Mouse (Mus musculus): ENCODE results near the gene Iqcf5. TPM values are rescaled to one million over a fixed set of nuclear protein-coding genes. Genes with fewer than 3 reads are reported as not detected.

Gene Iqcf5
- polyA plus RNA-seq, 1 experiment, result not detected

DNA sequence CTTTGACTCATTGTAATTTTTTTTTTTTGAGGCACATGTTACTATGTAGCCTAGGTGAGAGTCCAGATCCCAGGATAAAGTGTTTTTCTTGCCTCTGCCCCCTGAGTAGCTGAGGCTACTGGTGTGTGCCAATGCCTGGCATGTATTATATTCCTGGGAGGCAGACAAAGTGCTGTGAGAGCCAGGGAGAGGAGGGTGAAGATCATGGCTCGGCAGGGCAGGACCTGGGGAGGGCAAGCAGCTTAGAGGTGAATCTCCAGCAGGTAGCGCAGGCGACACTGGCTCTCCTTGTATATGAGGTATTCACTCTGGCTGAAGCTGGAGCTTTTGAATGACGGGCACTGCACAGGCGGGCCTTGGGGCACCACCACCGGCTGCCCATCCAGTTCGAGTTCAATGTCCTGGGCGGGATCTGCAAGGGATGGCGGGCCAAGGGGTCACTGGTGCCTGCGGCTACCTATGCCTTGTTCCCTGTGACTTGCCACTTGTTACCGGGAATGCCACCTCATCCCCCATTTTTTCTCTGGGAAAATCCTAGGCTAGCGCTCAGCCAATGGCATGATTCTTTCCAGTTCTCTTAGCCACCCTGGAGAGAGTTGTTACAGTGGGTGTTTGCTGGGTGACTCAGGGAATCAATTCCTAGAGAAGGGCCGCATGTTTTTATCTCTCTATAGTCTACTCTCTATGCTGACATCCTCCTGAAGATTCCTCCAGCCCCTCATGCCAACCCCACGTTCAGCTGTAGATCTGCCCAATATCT is 43.2 kb upstream of the Iqcf5 start:
- WGBS, result 71% methylated on average over 14 of the region's 14 CpGs
- H3K4me3 ChIP-seq (ENCODE audit: low read depth, low read length), result peak overlapping the region; percentile 30

GRCm38 (mm10) chr9:106471892-106472291 is 42.5 kb upstream of the Iqcf5 start:
- Histone ChIP-seq H3K36me3 (ENCODE audit: control insufficient read depth, insufficient read depth, low read length) (no peaks in the 10 kb centered on the region), H3K27ac (ENCODE audit: insufficient read depth, low read depth, low read length) (peak overlapping the region; percentile 48), H3K27me3 (ENCODE audit: control insufficient read depth, insufficient read depth, low read length) (no peaks in the 10 kb centered on the region), H3K4me3 (ENCODE audit: low read depth, low read length) (peak overlapping the region; percentile 30), H3K4me1 (ENCODE audit: control insufficient read depth, insufficient read depth, insufficient read length, low read length) (peaks cover 22% of the 10 kb centered on the region)
- 34% methylated on average over 5 of the region's 5 CpGs for WGBS
- TF ChIP-seq POLR2A (IDR thresholded peaks at IDR 0.05; ENCODE audit: low read depth, low read length) (no peak), CTCF (IDR thresholded peaks at IDR 0.05; ENCODE audit: extremely low read depth, insufficient read length, insufficient replicate concordance, low read depth, low read length) (no peak)

More for the DNA sequence above, 43.2 kb upstream of the Iqcf5 start:
- Histone ChIP-seq H3K27me3 (ENCODE audit: control insufficient read depth, insufficient read depth, low read length) (no peaks in the 10 kb centered on the region), H3K4me1 (ENCODE audit: control insufficient read depth, insufficient read depth, insufficient read length, low read length) (peaks cover 17% of the 10 kb centered on the region), H3K27ac (ENCODE audit: insufficient read depth, low read depth, low read length) (peak overlapping the region; percentile 48; the same call in 1 of the 2 replicates), H3K36me3 (ENCODE audit: control insufficient read depth, insufficient read depth, low read length) (no peaks in the 10 kb centered on the region)
- TF ChIP-seq CTCF (IDR thresholded peaks at IDR 0.05; ENCODE audit: extremely low read depth, insufficient read length, insufficient replicate concordance, low read depth, low read length) (no peak), POLR2A (IDR thresholded peaks at IDR 0.05; ENCODE audit: low read depth, low read length) (no peak)

DNA sequence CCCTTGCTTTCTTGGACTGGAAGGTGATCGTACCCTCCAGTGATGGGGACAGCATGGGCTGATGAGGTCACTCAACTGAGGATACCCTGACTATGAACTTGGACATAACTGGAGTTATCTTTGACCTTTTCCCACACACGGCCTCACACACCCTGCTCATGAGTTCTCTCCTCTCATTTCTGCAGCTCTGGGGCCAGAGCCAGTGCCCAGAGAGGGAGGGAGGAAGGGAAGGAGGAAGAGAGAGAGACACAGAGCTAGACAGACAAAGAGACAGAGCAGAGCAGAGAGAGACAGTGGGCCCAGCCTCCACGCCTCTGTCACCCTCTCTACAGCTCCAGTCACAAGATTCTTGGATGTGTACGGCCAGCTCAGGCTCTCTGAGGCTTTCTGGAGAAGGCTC is 42.1 kb upstream of the Iqcf5 start:
- WGBS, result 53% methylated on average over 4 of the region's 4 CpGs
- no peaks in the 10 kb centered on the region for H3K27me3 ChIP-seq (ENCODE audit: control insufficient read depth, insufficient read depth, low read length)
- peaks cover 22% of the 10 kb centered on the region for H3K4me1 ChIP-seq (ENCODE audit: control insufficient read depth, insufficient read depth, insufficient read length, low read length)
- H3K27ac ChIP-seq (ENCODE audit: insufficient read depth, low read depth, low read length), result peak overlapping the region; percentile 36
- no peaks in the 10 kb centered on the region for H3K36me3 ChIP-seq (ENCODE audit: control insufficient read depth, insufficient read depth, low read length)
- H3K4me3 ChIP-seq (ENCODE audit: low read depth, low read length), result no peak overlapping the region
- TF ChIP-seq POLR2A (IDR thresholded peaks at IDR 0.05; ENCODE audit: low read depth, low read length), result no peak
- no peak for TF ChIP-seq CTCF (IDR thresholded peaks at IDR 0.05; ENCODE audit: extremely low read depth, insufficient read length, insufficient replicate concordance, low read depth, low read length)

GRCm38 (mm10) chr9:106473081-106473752 is 41.2 kb upstream of the Iqcf5 start:
- no peak for TF ChIP-seq CTCF (IDR thresholded peaks at IDR 0.05; ENCODE audit: extremely low read depth, insufficient read length, insufficient replicate concordance, low read depth, low read length)
- no peak for TF ChIP-seq POLR2A (IDR thresholded peaks at IDR 0.05; ENCODE audit: low read depth, low read length)
- peaks cover 27% of the 10 kb centered on the region for H3K4me1 ChIP-seq (ENCODE audit: control insufficient read depth, insufficient read depth, insufficient read length, low read length)
- H3K27me3 ChIP-seq (ENCODE audit: control insufficient read depth, insufficient read depth, low read length), result no peaks in the 10 kb centered on the region
- WGBS, result 77% methylated on average over 16 of the region's 16 CpGs
- H3K4me3 ChIP-seq (ENCODE audit: low read depth, low read length), result no peak overlapping the region
- no peak overlapping the region for H3K27ac ChIP-seq (ENCODE audit: insufficient read depth, low read depth, low read length)
- H3K36me3 ChIP-seq (ENCODE audit: control insufficient read depth, insufficient read depth, low read length), result no peaks in the 10 kb centered on the region

DNA sequence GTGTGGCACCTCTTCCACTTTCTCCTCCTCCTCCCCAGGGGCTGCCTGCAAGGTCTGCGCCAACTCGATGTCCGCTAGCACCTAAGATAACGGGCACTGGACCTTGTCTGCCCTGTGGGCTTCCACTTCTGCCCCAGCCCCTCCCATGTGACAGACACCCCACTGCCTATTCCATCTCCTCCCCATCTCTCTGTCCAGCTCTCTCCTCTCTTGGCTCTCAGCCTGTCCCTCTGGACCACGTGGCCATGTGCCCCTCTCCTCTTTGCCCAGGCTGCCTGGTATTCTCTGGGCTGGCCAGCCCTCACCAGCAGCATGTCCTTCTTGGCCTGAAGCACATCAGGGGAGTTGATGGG is 40.6 kb upstream of the Iqcf5 start:
- Histone ChIP-seq H3K27ac (ENCODE audit: insufficient read depth, low read depth, low read length) (no peak overlapping the region), H3K4me3 (ENCODE audit: low read depth, low read length) (no peak overlapping the region), H3K4me1 (ENCODE audit: control insufficient read depth, insufficient read depth, insufficient read length, low read length) (peaks cover 27% of the 10 kb centered on the region), H3K27me3 (ENCODE audit: control insufficient read depth, insufficient read depth, low read length) (no peaks in the 10 kb centered on the region), H3K36me3 (ENCODE audit: control insufficient read depth, insufficient read depth, low read length) (no peaks in the 10 kb centered on the region)
- 53% methylated on average over 5 of the region's 5 CpGs for WGBS
- TF ChIP-seq CTCF (IDR thresholded peaks at IDR 0.05; ENCODE audit: extremely low read depth, insufficient read length, insufficient replicate concordance, low read depth, low read length) (no peak), POLR2A (IDR thresholded peaks at IDR 0.05; ENCODE audit: low read depth, low read length) (no peak)

GRCm38 (mm10) chr9:106474456-106474855 is 39.9 kb upstream of the Iqcf5 start:
- WGBS, result 15% methylated on average over 6 of the region's 6 CpGs

DNA sequence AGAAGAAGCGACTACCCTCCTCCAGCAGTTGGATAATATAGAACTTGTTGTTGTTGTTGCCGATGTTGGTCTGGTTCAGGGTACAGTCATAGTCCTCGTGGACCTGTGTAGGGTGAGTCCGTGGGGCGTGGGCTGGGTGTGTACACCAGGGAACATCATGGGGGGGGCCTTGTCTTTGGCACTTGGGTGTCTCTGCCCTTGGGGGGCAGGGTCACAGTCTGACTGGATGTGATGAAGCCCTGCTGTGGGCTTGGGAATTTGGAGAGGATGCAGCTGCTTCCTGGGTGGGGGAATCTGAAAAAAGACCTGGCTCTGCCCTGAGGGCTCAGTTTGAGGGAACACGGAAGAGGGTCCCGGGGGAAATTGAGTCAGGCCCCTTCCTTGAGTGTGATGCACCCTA is 39.3 kb upstream of the Iqcf5 start:
- no peak for TF ChIP-seq CTCF (IDR thresholded peaks at IDR 0.05; ENCODE audit: extremely low read depth, insufficient read length, insufficient replicate concordance, low read depth, low read length)
- no peak for TF ChIP-seq POLR2A (IDR thresholded peaks at IDR 0.05; ENCODE audit: low read depth, low read length)
- Histone ChIP-seq H3K4me1 (ENCODE audit: control insufficient read depth, insufficient read depth, insufficient read length, low read length) (peaks cover 27% of the 10 kb centered on the region), H3K4me3 (ENCODE audit: low read depth, low read length) (peak overlapping the region; percentile 56), H3K36me3 (ENCODE audit: control insufficient read depth, insufficient read depth, low read length) (no peaks in the 10 kb centered on the region; the same call in 1 of the 2 replicates), H3K27me3 (ENCODE audit: control insufficient read depth, insufficient read depth, low read length) (no peaks in the 10 kb centered on the region), H3K27ac (ENCODE audit: insufficient read depth, low read depth, low read length) (no peak overlapping the region)
- 57% methylated on average over 7 of the region's 7 CpGs for WGBS

More at GRCm38 (mm10) chr9:106474456-106474855, 39.9 kb upstream of the Iqcf5 start:
- no peaks in the 10 kb centered on the region for H3K27me3 ChIP-seq (ENCODE audit: control insufficient read depth, insufficient read depth, low read length)
- no peaks in the 10 kb centered on the region; the same call in 1 of the 2 replicates for H3K36me3 ChIP-seq (ENCODE audit: control insufficient read depth, insufficient read depth, low read length)
- no peak overlapping the region for H3K27ac ChIP-seq (ENCODE audit: insufficient read depth, low read depth, low read length)
- peaks cover 27% of the 10 kb centered on the region for H3K4me1 ChIP-seq (ENCODE audit: control insufficient read depth, insufficient read depth, insufficient read length, low read length)
- peak; percentile 76 for TF ChIP-seq CTCF (IDR thresholded peaks at IDR 0.05; ENCODE audit: extremely low read depth, insufficient read length, insufficient replicate concordance, low read depth, low read length)
- no peak for TF ChIP-seq POLR2A (IDR thresholded peaks at IDR 0.05; ENCODE audit: low read depth, low read length)
- no peak overlapping the region for H3K4me3 ChIP-seq (ENCODE audit: low read depth, low read length)

Data from small intestine, adult 2 months (tissue).